Mouse (Mus musculus) c-Kit-negative CD71-positive TER-119-positive erythroid progenitor cells, embryonic 14.5 days (primary cell): Measurements from ENCODE around the gene Ctnnd2.

ENCODE experiments used
- DNase-seq: peaks from one replicate; pipeline ENCODE4 v3.0.0-alpha.2; 2013; ENCODE audit warnings: low read depth, low spot score

The Ctnnd2 gene

GRCm38 (mm10) chr15:30240881-30241280 is 68.5 kb downstream of the Ctnnd2 start:
- DNase-seq: no peak

GRCm38 (mm10) chr15:30268822-30269221 is 96.4 kb downstream of the Ctnnd2 start:
- DNase-seq: no peak

- no peak for DNase-seq
Observed at GRCm38 (mm10) chr15:30271141-30271572, 98.8 kb downstream of the Ctnnd2 start.

GRCm38 (mm10) chr15:30272326-30272725 is 99.9 kb downstream of the Ctnnd2 start:
- no peak for DNase-seq

- no peak for DNase-seq
Observed at GRCm38 (mm10) chr15:30275721-30276120, 103.3 kb downstream of the Ctnnd2 start.

- DNase-seq: no peak
Observed at GRCm38 (mm10) chr15:30276691-30277090, 104.3 kb downstream of the Ctnnd2 start.

GRCm38 (mm10) chr15:30278610-30279009 is 106.2 kb downstream of the Ctnnd2 start:
- DNase-seq: no peak

- DNase-seq: no peak
Observed at GRCm38 (mm10) chr15:30285572-30286244, 113.3 kb downstream of the Ctnnd2 start.

GRCm38 (mm10) chr15:30286245-30286642 is 113.9 kb downstream of the Ctnnd2 start:
- no peak for DNase-seq

GRCm38 (mm10) chr15:30302824-30303223 is 130.4 kb downstream of the Ctnnd2 start:
- no peak for DNase-seq

- no peak for DNase-seq
Observed at GRCm38 (mm10) chr15:30306437-30306836, 134.0 kb downstream of the Ctnnd2 start.

- no peak for DNase-seq
Observed at GRCm38 (mm10) chr15:30322543-30322942, 150.2 kb downstream of the Ctnnd2 start.

- DNase-seq: no peak
Observed at GRCm38 (mm10) chr15:30333336-30334310, 161.2 kb downstream of the Ctnnd2 start.

- DNase-seq: no peak
Observed at GRCm38 (mm10) chr15:30338585-30339197, 166.3 kb downstream of the Ctnnd2 start.

- no peak for DNase-seq
Observed at GRCm38 (mm10) chr15:30345754-30346153, 173.4 kb downstream of the Ctnnd2 start.

- no peak for DNase-seq
Observed at GRCm38 (mm10) chr15:30364491-30364890, 192.1 kb downstream of the Ctnnd2 start.

- DNase-seq: no peak
Observed at GRCm38 (mm10) chr15:30369997-30370396, 197.6 kb downstream of the Ctnnd2 start.

- no peak for DNase-seq
Observed at GRCm38 (mm10) chr15:30371151-30371550, 198.8 kb downstream of the Ctnnd2 start.

GRCm38 (mm10) chr15:30373654-30374215 is 201.3 kb downstream of the Ctnnd2 start:
- DNase-seq: no peak

- no peak for DNase-seq
Observed at GRCm38 (mm10) chr15:30374907-30375306, 202.5 kb downstream of the Ctnnd2 start.

- DNase-seq: no peak
Observed at GRCm38 (mm10) chr15:30383075-30383842, 210.9 kb downstream of the Ctnnd2 start.
